Mouse (Mus musculus) spleen, adult 2 months (tissue): ENCODE data around the gene Slc25a42.

Experiments used
- CTCF ChIP-seq: fragments of 200-500 bp; IDR thresholded peaks from 2 replicates; pipeline ENCODE4 v1.5.1; 2011; ENCODE audit warnings: mild to moderate bottlenecking, inconsistent platforms; ENCODE audit not compliant: insufficient read depth, insufficient read length, insufficient replicate concordance; ENCODE audit errors: extremely low read depth
- POLR2A ChIP-seq: fragments of 200-500 bp; IDR thresholded peaks from 2 replicates; pipeline ENCODE4 v1.6.1; 2011; ENCODE audit warnings: low read depth, low read length, inconsistent platforms

DNA sequence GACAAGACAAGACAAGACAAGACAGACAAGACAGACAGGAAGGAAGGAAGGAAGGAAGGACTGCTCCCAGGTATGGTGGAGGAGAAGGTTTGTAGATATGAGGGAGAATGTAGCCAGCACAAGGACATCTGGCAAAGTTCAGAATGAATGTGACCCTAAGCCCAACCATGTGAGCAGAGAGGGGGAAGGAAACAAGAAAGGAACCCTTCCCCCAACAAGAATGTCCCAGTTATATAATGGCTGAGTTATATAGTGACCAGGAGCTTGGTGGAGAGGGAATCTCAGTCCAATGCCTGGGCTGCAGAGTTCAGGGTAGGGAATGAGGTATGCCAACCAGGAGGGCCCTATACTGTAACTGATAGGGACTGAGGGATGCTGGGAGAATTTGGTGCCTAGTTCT is 5.3 kb upstream of the Slc25a42 start:
- TF ChIP-seq CTCF (no peak), POLR2A (no peak)
